Mouse (Mus musculus): ENCODE results near the gene Fras1.

Gene Fras1

GRCm38 (mm10) chr5:96373567-96373985, at the start of gene Fras1:
TSS of gene Fras1 (plus strand) at chr5:96373955.
- no peak for DNase-seq (ENCODE audit: low spot score in 2 of 2)

GRCm38 (mm10) chr5:96331048-96331737, 42.6 kb upstream of the Fras1 start:
- no peak for DNase-seq (ENCODE audit: low spot score in 2 of 2)

GRCm38 (mm10) chr5:96331738-96332070, 42.1 kb upstream of the Fras1 start:
- no peak for DNase-seq (ENCODE audit: low spot score in 2 of 2)

GRCm38 (mm10) chr5:96333963-96334362, 39.8 kb upstream of the Fras1 start:
- DNase-seq (ENCODE audit: low spot score in 2 of 2), result no peak

GRCm38 (mm10) chr5:96340564-96340963, 33.2 kb upstream of the Fras1 start:
- DNase-seq (ENCODE audit: low spot score in 2 of 2), result no peak

GRCm38 (mm10) chr5:96344983-96345382, 28.8 kb upstream of the Fras1 start:
- DNase-seq (ENCODE audit: low spot score in 2 of 2), result no peak

- DNase-seq (ENCODE audit: low spot score in 2 of 2), result no peak
Measured at GRCm38 (mm10) chr5:96351963-96352362, 21.8 kb upstream of the Fras1 start.

GRCm38 (mm10) chr5:96363950-96364349, 9.8 kb upstream of the Fras1 start:
- DNase-seq (ENCODE audit: low spot score in 2 of 2), result no peak

GRCm38 (mm10) chr5:96365590-96365989, 8.2 kb upstream of the Fras1 start:
- no peak for DNase-seq (ENCODE audit: low spot score in 2 of 2)

GRCm38 (mm10) chr5:96367260-96367659, 6.5 kb upstream of the Fras1 start:
- no peak for DNase-seq (ENCODE audit: low spot score in 2 of 2)

- no peak for DNase-seq (ENCODE audit: low spot score in 2 of 2)
Measured at GRCm38 (mm10) chr5:96373106-96373505, 649 bp upstream of the Fras1 start.

GRCm38 (mm10) chr5:96373986-96374901, 489 bp downstream of the Fras1 start:
- no peak for DNase-seq (ENCODE audit: low spot score in 2 of 2)

GRCm38 (mm10) chr5:96375391-96375831, 1.7 kb downstream of the Fras1 start:
- DNase-seq (ENCODE audit: low spot score in 2 of 2), result no peak

GRCm38 (mm10) chr5:96376216-96376615, 2.5 kb downstream of the Fras1 start:
- no peak for DNase-seq (ENCODE audit: low spot score in 2 of 2)

GRCm38 (mm10) chr5:96386138-96386933, 12.6 kb downstream of the Fras1 start:
- DNase-seq (ENCODE audit: low spot score in 2 of 2), result no peak

- DNase-seq (ENCODE audit: low spot score in 2 of 2), result no peak
Measured at GRCm38 (mm10) chr5:96388306-96388705, 14.6 kb downstream of the Fras1 start.

- DNase-seq (ENCODE audit: low spot score in 2 of 2), result no peak
Measured at GRCm38 (mm10) chr5:96389963-96390623, 16.3 kb downstream of the Fras1 start.

GRCm38 (mm10) chr5:96391086-96391485, 17.3 kb downstream of the Fras1 start:
- no peak for DNase-seq (ENCODE audit: low spot score in 2 of 2)

GRCm38 (mm10) chr5:96394947-96395346, 21.2 kb downstream of the Fras1 start:
- DNase-seq (ENCODE audit: low spot score in 2 of 2), result no peak

- no peak for DNase-seq (ENCODE audit: low spot score in 2 of 2)
Measured at GRCm38 (mm10) chr5:96395786-96396650, 22.3 kb downstream of the Fras1 start.

GRCm38 (mm10) chr5:96402555-96402954, 28.8 kb downstream of the Fras1 start:
- DNase-seq (ENCODE audit: low spot score in 2 of 2), result no peak

Data from spleen, postnatal 14 days (tissue).